Mouse (Mus musculus): Measurements from ENCODE around the gene Ndufa7. TPM values are rescaled to one million over a fixed set of nuclear protein-coding genes. Genes with fewer than 3 reads are reported as not detected.
A peak's percentile ranks its signal among the peaks of the same experiment; 100 is the strongest.

The Ndufa7 gene
- polyA plus RNA-seq, 2 experiments: 149 to 282 TPM

GRCm38 (mm10) chr17:33810334-33811141 is 13.8 kb upstream of the Ndufa7 start, which contains the start of gene Kank3:
Kank3 (plus strand) TSS chr17:33810519.
- ATAC-seq (ENCODE audit: insufficient read depth) (peak; percentile 97), DNase-seq (ENCODE audit: low read depth in 3 of 3, low spot score in 3 of 3) (peak; percentile 86 to 93 (median 91))
- no peak for TF ChIP-seq CTCF (IDR thresholded peaks at IDR 0.05; ENCODE audit: low read depth)
- peak; percentile 42 for TF ChIP-seq EP300 (IDR thresholded peaks at IDR 0.05; ENCODE audit: low read depth)
- H3K27ac ChIP-seq: no peak within 1 kb of the TSS
- no peaks in the 10 kb centered on the region for H3K36me3 ChIP-seq (replicated peaks; ENCODE audit: control insufficient read depth, insufficient read depth, low read depth)
- H3K4me2 ChIP-seq (ENCODE audit: low read depth): peak within 1 kb of the TSS; percentile 87
- H3K4me1 ChIP-seq (replicated peaks; ENCODE audit: control insufficient read depth in 2 of 2, insufficient read depth in 2 of 2, low read length in 1 of 2): peaks cover 0 to 12% of the 10 kb centered on the region in 2 experiments; a peak in 3 of 4 replicates
- H3K9me3 ChIP-seq (ENCODE audit: control insufficient read depth, low read length): no peaks in the 10 kb centered on the region
- peak within 1 kb of the TSS; percentile 58 to 81 for H3K4me3 ChIP-seq (ENCODE audit: insufficient read depth in 1 of 2, low read depth in 2 of 2, low read length in 2 of 2)
- under 1% methylated on average over 36 of the region's 36 CpGs for WGBS (ENCODE audit: insufficient replicate concordance)
- H3K9ac ChIP-seq (replicated peaks): peak within 1 kb of the TSS; percentile 50
- peaks cover 3% of the 10 kb centered on the region; the same call in 1 of the 2 replicates for H3K27me3 ChIP-seq (ENCODE audit: control insufficient read depth, insufficient read depth, low read length)

GRCm38 (mm10) chr17:33811142-33811516 is 13.2 kb upstream of the Ndufa7 start:
- H3K4me3 ChIP-seq (ENCODE audit: insufficient read depth in 1 of 2, low read depth in 2 of 2, low read length in 2 of 2): peak overlapping the region; percentile 58 to 81; a peak in 3 of 4 replicates
- DNase-seq (ENCODE audit: low read depth in 3 of 3, low spot score in 3 of 3): no peak
- H3K4me2 ChIP-seq (ENCODE audit: low read depth): peak overlapping the region; percentile 87
- H3K4me1 ChIP-seq (replicated peaks; ENCODE audit: control insufficient read depth in 2 of 2, insufficient read depth in 2 of 2, low read length in 1 of 2): peaks cover 0 to 12% of the 10 kb centered on the region in 2 experiments; a peak in 3 of 4 replicates
- no peak overlapping the region for H3K27ac ChIP-seq
- ATAC-seq (ENCODE audit: insufficient read depth): no peak
- no peak for TF ChIP-seq CTCF (IDR thresholded peaks at IDR 0.05; ENCODE audit: low read depth)
- TF ChIP-seq EP300 (IDR thresholded peaks at IDR 0.05; ENCODE audit: low read depth): no peak
- H3K9ac ChIP-seq (replicated peaks): no peak overlapping the region
- no peaks in the 10 kb centered on the region for H3K36me3 ChIP-seq (replicated peaks; ENCODE audit: control insufficient read depth, insufficient read depth, low read depth)
- no peaks in the 10 kb centered on the region for H3K9me3 ChIP-seq (ENCODE audit: control insufficient read depth, low read length)
- H3K27me3 ChIP-seq (ENCODE audit: control insufficient read depth, insufficient read depth, low read length): peaks cover 3% of the 10 kb centered on the region; the same call in 1 of the 2 replicates
- WGBS (ENCODE audit: insufficient replicate concordance): 5% methylated on average over 7 of the region's 7 CpGs

- Histone ChIP-seq H3K36me3 (replicated peaks; ENCODE audit: control insufficient read depth, insufficient read depth, low read depth) (no peaks in the 10 kb centered on the region), H3K4me2 (ENCODE audit: low read depth) (no peak overlapping the region), H3K9ac (replicated peaks) (no peak overlapping the region), H3K9me3 (ENCODE audit: control insufficient read depth, low read length) (no peaks in the 10 kb centered on the region), H3K27me3 (ENCODE audit: control insufficient read depth, insufficient read depth, low read length) (peaks cover 3% of the 10 kb centered on the region; the same call in 1 of the 2 replicates), H3K4me1 (replicated peaks; ENCODE audit: control insufficient read depth in 2 of 2, insufficient read depth in 2 of 2, low read length in 1 of 2) (peaks cover 5 to 16% of the 10 kb centered on the region in 2 experiments; a peak in 3 of 4 replicates), H3K27ac (no peak overlapping the region), H3K4me3 (ENCODE audit: insufficient read depth in 1 of 2, low read depth in 2 of 2, low read length in 2 of 2) (no peak overlapping the region)
- 30% methylated on average over 3 of the region's 3 CpGs for WGBS (ENCODE audit: insufficient replicate concordance)
- ATAC-seq (ENCODE audit: insufficient read depth) (no peak), DNase-seq (ENCODE audit: low read depth in 3 of 3, low spot score in 3 of 3) (no peak)
- TF ChIP-seq EP300 (IDR thresholded peaks at IDR 0.05; ENCODE audit: low read depth): no peak
- TF ChIP-seq CTCF (IDR thresholded peaks at IDR 0.05; ENCODE audit: low read depth): no peak
Measured at GRCm38 (mm10) chr17:33812475-33812874, 11.9 kb upstream of the Ndufa7 start.

- WGBS (ENCODE audit: insufficient replicate concordance): 41% methylated on average over 4 of the region's 4 CpGs
- ATAC-seq (ENCODE audit: insufficient read depth) (no peak), DNase-seq (ENCODE audit: low read depth in 3 of 3, low spot score in 3 of 3) (no peak)
- Histone ChIP-seq H3K9me3 (ENCODE audit: control insufficient read depth, low read length) (no peaks in the 10 kb centered on the region), H3K9ac (replicated peaks) (no peak overlapping the region), H3K4me3 (ENCODE audit: insufficient read depth in 1 of 2, low read depth in 2 of 2, low read length in 2 of 2) (no peak overlapping the region), H3K27ac (no peak overlapping the region), H3K36me3 (replicated peaks; ENCODE audit: control insufficient read depth, insufficient read depth, low read depth) (no peaks in the 10 kb centered on the region), H3K27me3 (ENCODE audit: control insufficient read depth, insufficient read depth, low read length) (peaks cover 3% of the 10 kb centered on the region; the same call in 1 of the 2 replicates), H3K4me1 (replicated peaks; ENCODE audit: control insufficient read depth in 2 of 2, insufficient read depth in 2 of 2, low read length in 1 of 2) (peaks cover 7 to 18% of the 10 kb centered on the region in 2 experiments), H3K4me2 (ENCODE audit: low read depth) (no peak overlapping the region)
- no peak for TF ChIP-seq CTCF (IDR thresholded peaks at IDR 0.05; ENCODE audit: low read depth)
- no peak for TF ChIP-seq EP300 (IDR thresholded peaks at IDR 0.05; ENCODE audit: low read depth)
Measured at GRCm38 (mm10) chr17:33812990-33813389, 11.4 kb upstream of the Ndufa7 start.

- Histone ChIP-seq H3K36me3 (replicated peaks; ENCODE audit: control insufficient read depth, insufficient read depth, low read depth) (peaks cover 2% of the 10 kb centered on the region), H3K9ac (replicated peaks) (no peak overlapping the region), H3K27ac (no peak overlapping the region), H3K27me3 (ENCODE audit: control insufficient read depth, insufficient read depth, low read length) (peaks cover 3% of the 10 kb centered on the region; the same call in 1 of the 2 replicates), H3K4me2 (ENCODE audit: low read depth) (no peak overlapping the region), H3K4me3 (ENCODE audit: insufficient read depth in 1 of 2, low read depth in 2 of 2, low read length in 2 of 2) (no peak overlapping the region), H3K4me1 (replicated peaks; ENCODE audit: control insufficient read depth in 2 of 2, insufficient read depth in 2 of 2, low read length in 1 of 2) (peaks cover 9 to 24% of the 10 kb centered on the region in 2 experiments), H3K9me3 (ENCODE audit: control insufficient read depth, low read length) (no peaks in the 10 kb centered on the region)
- no peak for TF ChIP-seq EP300 (IDR thresholded peaks at IDR 0.05; ENCODE audit: low read depth)
- DNase-seq (ENCODE audit: low read depth in 3 of 3, low spot score in 3 of 3) (no peak), ATAC-seq (ENCODE audit: insufficient read depth) (no peak)
- 73% methylated on average over 6 of the region's 6 CpGs for WGBS (ENCODE audit: insufficient replicate concordance)
Measured at GRCm38 (mm10) chr17:33815399-33815798, 9.0 kb upstream of the Ndufa7 start.

All from liver, embryonic 14.5 days (tissue).